Mouse (Mus musculus) gonadal fat pad, adult 2 months (tissue): ENCODE data around the gene 4933415A04Rik. TPM values are rescaled to one million over a fixed set of nuclear protein-coding genes. Genes with fewer than 3 reads are reported as not detected.

Experiments
- DNase-seq: peaks from one replicate; pipeline ENCODE4 v3.0.0-alpha.2; 2012; ENCODE audit warnings: low read depth
- polyA plus RNA-seq: library from polyadenylated mRNA; depleted of rRNA; stranded (reverse); fragments of >200 nt; gene quantifications from 2 replicates; pipeline ENCODE4 v1.2.3, GENCODE M21; 2012; rRNA removed

4933415A04Rik gene
- polyA plus RNA-seq, 1 experiment = 0.38 TPM

GRCm38 (mm10) chr11:43632566-43632965, 45.7 kb downstream of the 4933415A04Rik start:
- DNase-seq = no peak

- DNase-seq = no peak
Measured at GRCm38 (mm10) chr11:43633165-43633564, 46.3 kb downstream of the 4933415A04Rik start.

- no peak for DNase-seq
Measured at GRCm38 (mm10) chr11:43633658-43634401, 47.0 kb downstream of the 4933415A04Rik start.

- DNase-seq = no peak
Measured at GRCm38 (mm10) chr11:43636761-43637160, 49.9 kb downstream of the 4933415A04Rik start.

GRCm38 (mm10) chr11:43638486-43638885, 51.6 kb downstream of the 4933415A04Rik start:
- DNase-seq = no peak

Other genes starting within 250 kb of the 4933415A04Rik start
- 19.5 and 21.8 TPM in 2 replicates for gene Pttg1, start 160.8 kb upstream of the 4933415A04Rik start, polyA plus RNA-seq
- gene Slu7, start 153.3 kb upstream of the 4933415A04Rik start, polyA plus RNA-seq = 2.4 and 7.8 TPM in 2 replicates
- gene C1qtnf2, start 112.8 kb upstream of the 4933415A04Rik start, polyA plus RNA-seq = 9.5 and 11.9 TPM in 2 replicates
- gene Ccnjl, start 58.3 kb upstream of the 4933415A04Rik start, polyA plus RNA-seq = 2.7 and 4.4 TPM in 2 replicates
- gene Fabp6, start 14.5 kb downstream of the 4933415A04Rik start, polyA plus RNA-seq = 0.37 TPM in 1 of 2 replicates, not detected in the other
- gene Pwwp2a, start 95.0 kb downstream of the 4933415A04Rik start, polyA plus RNA-seq = 12.5 and 14.8 TPM in 2 replicates
- 22.0 and 23.2 TPM in 2 replicates for gene Ttc1, start 161.0 kb downstream of the 4933415A04Rik start, polyA plus RNA-seq